ENCODE assay signal across 17 mouse cellular contexts in genomic region chr12:6263962-6264361, GRCm38 (mm10).
"Had no signal": no experiment of that assay in that cellular context is flagged by ENCODE, and none has a peak within 500 bp of the region (broad histone marks: within the 10 kb centered on the region; RNA-seq: fewer than 3 reads in every experiment).

No protein-coding gene starts in this region.

- H3K9ac ChIP-seq: liver, embryonic 14.5 days; liver, postnatal 0 days; lung, embryonic 14.5 days; midbrain, embryonic 12.5 days; midbrain, embryonic 15.5 days; neural tube, embryonic 12.5 days; neural tube, embryonic 15.5 days had no signal

- H3K4me1 ChIP-seq: midbrain, embryonic 12.5 days; midbrain, embryonic 15.5 days; neural tube, embryonic 12.5 days; neural tube, embryonic 15.5 days had no signal

- H3K36me3 ChIP-seq: midbrain, embryonic 12.5 days; midbrain, embryonic 15.5 days; neural tube, embryonic 12.5 days; neural tube, embryonic 15.5 days had no signal

- DNase-seq: kidney, adult 18-20 months; kidney, postnatal 25 days; liver, postnatal 0 days; lung, embryonic 14.5 days; thymus, adult 2 months; thymus, postnatal 14 days had no signal

- H3K9me3 ChIP-seq: midbrain, embryonic 12.5 days; midbrain, embryonic 15.5 days; neural tube, embryonic 12.5 days; neural tube, embryonic 15.5 days had no signal

- H3K4me3 ChIP-seq: midbrain, embryonic 12.5 days; midbrain, embryonic 15.5 days; neural tube, embryonic 12.5 days; neural tube, embryonic 15.5 days had no signal

- H3K27me3 ChIP-seq: midbrain, embryonic 12.5 days; midbrain, embryonic 15.5 days; neural tube, embryonic 12.5 days; neural tube, embryonic 15.5 days had no signal

- H3K27ac ChIP-seq: hindbrain, postnatal 0 days; kidney, postnatal 0 days; liver, embryonic 14.5 days; macrophage; midbrain, embryonic 12.5 days; midbrain, embryonic 15.5 days; neural tube, embryonic 12.5 days; neural tube, embryonic 15.5 days had no signal

- H3K4me2 ChIP-seq: lung, embryonic 14.5 days; midbrain, embryonic 12.5 days; midbrain, embryonic 15.5 days; neural tube, embryonic 12.5 days; neural tube, embryonic 15.5 days had no signal

- ATAC-seq: hindbrain, postnatal 0 days; inflammation-experienced regulatory T-cells, adult 6 months; intestine, embryonic 16.5 days; liver, postnatal 0 days; lung, postnatal 0 days; midbrain, embryonic 15.5 days had no signal
